Mouse (Mus musculus): Measurements from ENCODE around the gene Mep1a. TPM values are rescaled to one million over a fixed set of nuclear protein-coding genes. Genes with fewer than 3 reads are reported as not detected.
"Not testable (repeated sequence)": the region's sequence is repeated elsewhere in the genome, so short reads cannot be mapped to it uniquely, and the experiment has no call there.

The Mep1a gene
- total RNA-seq (2018; cell fraction: chromatin; rRNA removed), result not detected
- total RNA-seq (2018; cell fraction: cytosol; rRNA removed), result under 1 TPM in 2 of 26 experiments, not detected in 24; 0.03 to 0.06 TPM
- total RNA-seq (2018; cell fraction: nucleus; rRNA removed), result not detected
- not detected in 3 replicates for polyA plus RNA-seq (2018)

GRCm38 (mm10) chr17:43502592-43502991, at the start of gene Mep1a:
TSS of gene Mep1a (minus strand) at chr17:43502812.
- no peak within 1 kb of the TSS for H3K4me3 ChIP-seq (ENCODE audit: inconsistent target)
- no peaks in the 10 kb centered on the region for H3K79me2 ChIP-seq (ENCODE audit: inconsistent target)
- WGBS (ENCODE audit: missing documents), result 96% methylated on average over 9 of the region's 9 CpGs
- no peak within 1 kb of the TSS for H3K27ac ChIP-seq
- H3K36me3 ChIP-seq (ENCODE audit: inconsistent target), result no peaks in the 10 kb centered on the region

GRCm38 (mm10) chr17:43551122-43551630, 48.6 kb upstream of the Mep1a start:
- no peaks in the 10 kb centered on the region for H3K79me2 ChIP-seq (ENCODE audit: inconsistent target)
- WGBS (ENCODE audit: missing documents), result 92% methylated on average over 3 of the region's 3 CpGs
- no peaks in the 10 kb centered on the region for H3K36me3 ChIP-seq (ENCODE audit: inconsistent target)
- no peak overlapping the region for H3K27ac ChIP-seq
- no peak overlapping the region for H3K4me3 ChIP-seq (ENCODE audit: inconsistent target)

GRCm38 (mm10) chr17:43544040-43544439, 41.4 kb upstream of the Mep1a start:
- H3K27ac ChIP-seq, result no peak overlapping the region
- 94% methylated on average over 4 of the region's 4 CpGs for WGBS (ENCODE audit: missing documents)
- H3K36me3 ChIP-seq (ENCODE audit: inconsistent target), result no peaks in the 10 kb centered on the region
- H3K4me3 ChIP-seq (ENCODE audit: inconsistent target), result no peak overlapping the region
- H3K79me2 ChIP-seq (ENCODE audit: inconsistent target), result no peaks in the 10 kb centered on the region

GRCm38 (mm10) chr17:43543539-43543938, 40.9 kb upstream of the Mep1a start, which contains the start of gene Ankrd66:
TSS of gene Ankrd66 (minus strand) at chr17:43543639.
- Histone ChIP-seq H3K79me2 (ENCODE audit: inconsistent target) (no peaks in the 10 kb centered on the region), H3K36me3 (ENCODE audit: inconsistent target) (no peaks in the 10 kb centered on the region), H3K27ac (no peak within 1 kb of the TSS), H3K4me3 (ENCODE audit: inconsistent target) (no peak within 1 kb of the TSS)
- 74% methylated on average over 1 of the region's 1 CpGs for WGBS (ENCODE audit: missing documents)

GRCm38 (mm10) chr17:43538767-43539166, 36.2 kb upstream of the Mep1a start:
- Histone ChIP-seq H3K36me3 (ENCODE audit: inconsistent target) (no peaks in the 10 kb centered on the region), H3K27ac (no peak overlapping the region), H3K4me3 (ENCODE audit: inconsistent target) (no peak overlapping the region), H3K79me2 (ENCODE audit: inconsistent target) (no peaks in the 10 kb centered on the region)
- 64% methylated on average over 3 of the region's 3 CpGs for WGBS (ENCODE audit: missing documents)

GRCm38 (mm10) chr17:43536841-43537240, 34.2 kb upstream of the Mep1a start:
- H3K27ac ChIP-seq; H3K4me3 ChIP-seq (ENCODE audit: inconsistent target); H3K79me2 ChIP-seq (ENCODE audit: inconsistent target); H3K36me3 ChIP-seq (ENCODE audit: inconsistent target): not testable (repeated sequence)
- 67% methylated on average over 5 of the region's 6 CpGs for WGBS (ENCODE audit: missing documents)

- H3K36me3 ChIP-seq (ENCODE audit: inconsistent target), result no peaks in the 10 kb centered on the region
- H3K4me3 ChIP-seq (ENCODE audit: inconsistent target), result no peak overlapping the region
- no peaks in the 10 kb centered on the region for H3K79me2 ChIP-seq (ENCODE audit: inconsistent target)
- H3K27ac ChIP-seq, result no peak overlapping the region
- WGBS (ENCODE audit: missing documents), result 38% methylated on average over 23 of the region's 23 CpGs
Observed at GRCm38 (mm10) chr17:43534362-43535222, 32.0 kb upstream of the Mep1a start.

GRCm38 (mm10) chr17:43531192-43531591, 28.6 kb upstream of the Mep1a start:
- no peaks in the 10 kb centered on the region for H3K36me3 ChIP-seq (ENCODE audit: inconsistent target)
- H3K4me3 ChIP-seq (ENCODE audit: inconsistent target), result no peak overlapping the region
- WGBS (ENCODE audit: missing documents), result 95% methylated on average over 4 of the region's 4 CpGs
- H3K79me2 ChIP-seq (ENCODE audit: inconsistent target), result no peaks in the 10 kb centered on the region
- no peak overlapping the region for H3K27ac ChIP-seq

- 96% methylated on average over 2 of the region's 2 CpGs for WGBS (ENCODE audit: missing documents)
- no peaks in the 10 kb centered on the region for H3K36me3 ChIP-seq (ENCODE audit: inconsistent target)
- no peak overlapping the region for H3K4me3 ChIP-seq (ENCODE audit: inconsistent target)
- no peak overlapping the region for H3K27ac ChIP-seq
- H3K79me2 ChIP-seq (ENCODE audit: inconsistent target), result no peaks in the 10 kb centered on the region
Observed at GRCm38 (mm10) chr17:43530507-43530906, 27.9 kb upstream of the Mep1a start.

- H3K27ac ChIP-seq, result no peak overlapping the region
- no peak overlapping the region for H3K4me3 ChIP-seq (ENCODE audit: inconsistent target)
- WGBS (ENCODE audit: missing documents), result 28% methylated on average over 3 of the region's 3 CpGs
- no peaks in the 10 kb centered on the region for H3K36me3 ChIP-seq (ENCODE audit: inconsistent target)
- H3K79me2 ChIP-seq (ENCODE audit: inconsistent target), result no peaks in the 10 kb centered on the region
Observed at GRCm38 (mm10) chr17:43520166-43520565, 17.6 kb upstream of the Mep1a start.

- no peaks in the 10 kb centered on the region for H3K36me3 ChIP-seq (ENCODE audit: inconsistent target)
- WGBS (ENCODE audit: missing documents), result 30% methylated on average over 18 of the region's 18 CpGs
- H3K4me3 ChIP-seq (ENCODE audit: inconsistent target), result no peak overlapping the region
- H3K27ac ChIP-seq, result no peak overlapping the region
- no peaks in the 10 kb centered on the region for H3K79me2 ChIP-seq (ENCODE audit: inconsistent target)
Observed at GRCm38 (mm10) chr17:43518644-43519409, 16.2 kb upstream of the Mep1a start.

GRCm38 (mm10) chr17:43510782-43511181, 8.2 kb upstream of the Mep1a start:
- no peaks in the 10 kb centered on the region for H3K36me3 ChIP-seq (ENCODE audit: inconsistent target)
- H3K27ac ChIP-seq, result no peak overlapping the region
- no peak overlapping the region for H3K4me3 ChIP-seq (ENCODE audit: inconsistent target)
- WGBS (ENCODE audit: missing documents), result 93% methylated on average over 4 of the region's 4 CpGs
- H3K79me2 ChIP-seq (ENCODE audit: inconsistent target), result no peaks in the 10 kb centered on the region

- 92% methylated on average over 6 of the region's 6 CpGs for WGBS (ENCODE audit: missing documents)
- Histone ChIP-seq H3K36me3 (ENCODE audit: inconsistent target) (no peaks in the 10 kb centered on the region), H3K27ac (no peak overlapping the region), H3K4me3 (ENCODE audit: inconsistent target) (no peak overlapping the region), H3K79me2 (ENCODE audit: inconsistent target) (no peaks in the 10 kb centered on the region)
Observed at GRCm38 (mm10) chr17:43504594-43504934, 2.0 kb upstream of the Mep1a start.

- Histone ChIP-seq H3K36me3 (ENCODE audit: inconsistent target) (no peaks in the 10 kb centered on the region), H3K27ac (no peak overlapping the region), H3K79me2 (ENCODE audit: inconsistent target) (no peaks in the 10 kb centered on the region), H3K4me3 (ENCODE audit: inconsistent target) (no peak overlapping the region)
- WGBS (ENCODE audit: missing documents), result 79% methylated on average over 4 of the region's 4 CpGs
Observed at GRCm38 (mm10) chr17:43503861-43504593, 1.4 kb upstream of the Mep1a start.

Data from macrophage (primary cell).